Mouse (Mus musculus) heart, embryonic 10.5 days (tissue): ENCODE data around the gene Entpd6. TPM values are rescaled to one million over a fixed set of nuclear protein-coding genes. Genes with fewer than 3 reads are reported as not detected.

ENCODE experiments used
- DNase-seq: peaks from one replicate; pipeline ENCODE4 v3.0.0-alpha.2; 2017; ENCODE audit warnings: low spot score
- H3K27ac ChIP-seq: fragments of 300-500 bp; sonication (generic); 2 replicates; pipeline ENCODE4 v1.5.1; 2016; ENCODE audit warnings: mild to moderate bottlenecking
- H3K27me3 ChIP-seq: fragments of 300-500 bp; sonication (generic); 2 replicates; pipeline ENCODE4 v1.6.1; 2016; ENCODE audit warnings: mild to moderate bottlenecking; ENCODE audit not compliant: poor library complexity, insufficient read depth, severe bottlenecking
- H3K36me3 ChIP-seq: fragments of 300-500 bp; sonication (generic); 2 replicates; pipeline ENCODE4 v1.6.1; 2016; ENCODE audit warnings: mild to moderate bottlenecking, moderate library complexity
- H3K4me1 ChIP-seq: fragments of 300-500 bp; sonication (generic); 2 replicates; pipeline ENCODE4 v1.6.1; 2016; ENCODE audit warnings: mild to moderate bottlenecking
- H3K4me3 ChIP-seq: fragments of 300-500 bp; sonication (generic); 2 replicates; pipeline ENCODE4 v1.5.1; 2016; ENCODE audit warnings: mild to moderate bottlenecking, moderate library complexity
- H3K9me3 ChIP-seq: fragments of 300-500 bp; sonication (generic); 2 replicates; pipeline ENCODE4 v1.6.1; 2016; ENCODE audit warnings: mild to moderate bottlenecking, moderate library complexity
- WGBS: fragments of 180-500 bp; shearing (Covaris S2); methylation state at CpG from one replicate; pipeline ENCODE4 v1.1.7; 2016; 5-methylcytosine and 5-hydroxymethylcytosine counted together
- polyA plus RNA-seq: library from polyadenylated mRNA; unstranded; fragments of >200 nt; fragmentation: Nextera tagmentation; extraction: Ambion mirVana; gene quantifications from 2 replicates; pipeline ENCODE4 v1.2.1, GENCODE M21; 2016

The Entpd6 gene
- polyA plus RNA-seq, 1 experiment from 2014 or later, result 29.5 TPM

DNA sequence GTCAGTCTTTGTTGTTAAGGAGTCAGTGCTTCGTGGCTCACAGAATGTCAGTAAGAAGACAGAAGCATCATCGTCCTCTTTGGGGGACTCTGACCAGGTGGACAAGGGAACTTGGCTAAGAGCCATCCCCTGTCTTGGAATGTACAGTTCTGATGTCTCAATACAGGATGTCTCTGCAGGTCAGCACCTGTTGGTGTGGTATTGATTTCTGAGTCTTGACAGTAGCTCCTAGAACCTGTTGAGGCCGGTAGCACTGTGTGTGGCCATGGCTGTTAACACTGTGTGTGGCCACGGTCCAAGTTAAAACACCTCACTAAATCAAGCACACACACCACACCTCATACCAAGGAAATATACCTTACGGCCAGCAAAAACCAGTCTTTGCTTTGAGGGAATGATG is 51.8 kb downstream of the Entpd6 start:
- Histone ChIP-seq H3K9me3 (no peaks in the 10 kb centered on the region), H3K4me1 (no peaks in the 10 kb centered on the region), H3K36me3 (peaks cover 87% of the 10 kb centered on the region), H3K4me3 (no peak overlapping the region), H3K27ac (no peak overlapping the region), H3K27me3 (no peaks in the 10 kb centered on the region)
- DNase-seq, result no peak
- 90% methylated on average over 5 of the region's 5 CpGs for WGBS

DNA sequence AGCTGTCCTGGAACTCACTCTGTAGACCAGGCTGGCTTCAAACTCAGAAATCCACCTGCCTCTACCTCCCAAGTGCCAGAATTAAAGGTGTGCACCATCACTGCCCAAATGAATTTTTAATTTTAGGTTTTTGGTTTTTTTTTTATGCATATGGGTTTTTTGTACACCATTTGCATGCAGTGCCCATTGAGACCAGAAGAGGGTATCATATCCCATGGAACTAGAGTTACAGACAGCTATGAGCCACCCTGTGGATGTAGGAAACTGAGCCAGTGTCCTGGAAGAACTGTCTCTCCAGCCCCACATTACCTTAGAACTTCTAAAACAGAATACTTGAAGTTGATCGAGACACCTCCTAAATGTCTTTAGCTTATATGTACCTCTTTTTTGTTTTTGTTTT is 54.2 kb downstream of the Entpd6 start:
- WGBS, result 85% methylated on average over 1 of the region's 1 CpGs
- H3K4me1 ChIP-seq, result no peaks in the 10 kb centered on the region
- no peak overlapping the region for H3K4me3 ChIP-seq
- H3K27ac ChIP-seq, result no peak overlapping the region
- no peaks in the 10 kb centered on the region for H3K9me3 ChIP-seq
- no peak for DNase-seq
- peaks cover 92% of the 10 kb centered on the region for H3K36me3 ChIP-seq
- no peaks in the 10 kb centered on the region for H3K27me3 ChIP-seq

DNA sequence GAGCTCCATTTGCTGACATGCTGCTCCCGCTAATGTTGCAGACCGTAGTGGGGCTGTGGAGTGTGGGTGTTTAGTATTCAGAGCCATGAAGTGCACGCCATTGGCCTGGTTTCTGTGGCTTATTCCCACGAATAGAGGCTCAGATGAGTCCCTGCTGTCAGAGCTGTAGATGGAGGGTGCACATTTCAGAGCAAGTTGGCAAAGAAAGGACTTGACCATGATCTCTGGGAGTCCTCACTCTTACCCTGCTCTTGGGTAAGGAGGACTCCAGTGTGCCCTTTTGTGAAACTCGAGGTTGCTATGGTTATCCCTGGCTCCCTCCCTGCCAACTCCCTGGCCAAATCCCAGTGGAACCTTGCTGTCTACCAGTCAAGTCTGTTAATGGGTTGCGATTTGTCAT is 59.5 kb downstream of the Entpd6 start:
- DNase-seq, result no peak
- Histone ChIP-seq H3K27ac (no peak overlapping the region), H3K4me3 (no peak overlapping the region), H3K9me3 (no peaks in the 10 kb centered on the region), H3K36me3 (peaks cover 99% of the 10 kb centered on the region), H3K27me3 (no peaks in the 10 kb centered on the region), H3K4me1 (no peaks in the 10 kb centered on the region)
- 81% methylated on average over 6 of the region's 6 CpGs for WGBS

DNA sequence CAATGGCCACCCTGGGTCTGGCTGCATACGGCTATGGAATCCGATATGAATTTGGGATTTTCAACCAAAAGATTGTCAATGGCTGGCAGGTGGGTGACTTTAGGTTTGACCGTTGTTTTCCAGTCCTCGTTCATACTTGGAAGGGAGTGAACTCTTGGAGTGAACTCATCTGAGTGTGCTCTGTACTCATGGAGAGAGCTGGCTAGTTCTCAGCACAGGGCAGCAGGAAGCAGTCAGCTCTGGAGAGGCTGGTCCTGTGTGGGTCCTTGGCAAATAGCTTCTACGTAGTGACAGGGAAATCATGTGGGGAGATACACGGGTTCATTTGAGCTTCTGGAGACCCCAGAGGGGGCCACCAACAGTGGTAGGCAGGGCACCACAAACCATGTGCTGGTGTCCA is 60.0 kb downstream of the Entpd6 start:
- H3K36me3 ChIP-seq, result peaks cover 99% of the 10 kb centered on the region
- WGBS, result 92% methylated on average over 6 of the region's 6 CpGs
- H3K27ac ChIP-seq, result no peak overlapping the region
- H3K9me3 ChIP-seq, result no peaks in the 10 kb centered on the region
- no peak for DNase-seq
- H3K27me3 ChIP-seq, result no peaks in the 10 kb centered on the region
- no peak overlapping the region for H3K4me3 ChIP-seq
- H3K4me1 ChIP-seq, result no peaks in the 10 kb centered on the region

DNA sequence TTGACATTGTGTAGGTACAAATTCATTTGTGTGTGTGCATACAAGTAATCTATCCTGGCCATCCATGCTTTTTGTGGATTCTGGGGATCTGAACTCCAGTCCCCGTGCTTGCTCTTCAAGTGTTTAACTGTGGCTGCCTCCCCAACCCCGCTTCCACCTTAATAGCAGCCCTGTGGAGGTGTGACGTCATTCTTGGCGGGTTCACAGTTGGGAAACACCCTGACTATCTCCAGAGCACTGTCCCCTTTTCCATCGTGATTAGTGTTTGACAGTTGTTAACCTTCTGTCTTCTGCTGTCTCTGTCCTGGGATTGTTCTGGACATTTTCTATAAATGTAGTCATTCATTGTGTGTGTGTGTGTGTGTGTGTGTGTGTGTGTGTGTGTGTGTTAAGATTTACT is 61.8 kb downstream of the Entpd6 start:
- WGBS, result 73% methylated on average over 5 of the region's 5 CpGs
- Histone ChIP-seq H3K27ac (no peak overlapping the region), H3K27me3 (no peaks in the 10 kb centered on the region), H3K36me3 (peaks cover 99% of the 10 kb centered on the region), H3K4me1 (no peaks in the 10 kb centered on the region), H3K9me3 (no peaks in the 10 kb centered on the region), H3K4me3 (no peak overlapping the region)
- DNase-seq, result no peak

DNA sequence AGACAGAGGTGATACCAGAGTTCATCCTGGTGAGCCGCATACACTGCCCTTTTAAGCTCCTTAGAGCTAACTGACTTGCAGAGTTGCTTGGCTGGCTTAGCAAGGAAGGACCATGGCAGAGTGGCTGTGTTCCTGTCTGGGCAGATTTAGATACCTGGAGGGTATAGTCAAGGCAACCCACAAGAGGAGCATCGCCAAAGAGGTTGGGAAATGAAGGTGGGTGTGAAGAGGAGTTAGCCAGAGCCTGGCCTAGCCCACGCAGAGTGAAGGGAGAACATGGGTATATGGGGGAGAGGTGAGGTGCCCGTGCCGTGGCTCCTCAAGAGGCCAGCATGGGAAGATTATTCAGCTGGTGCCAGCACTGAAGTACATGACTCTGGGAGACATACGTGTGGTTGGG is 64.0 kb downstream of the Entpd6 start:
- H3K9me3 ChIP-seq, result no peaks in the 10 kb centered on the region
- H3K27me3 ChIP-seq, result no peaks in the 10 kb centered on the region
- H3K4me3 ChIP-seq, result no peak overlapping the region
- peaks cover 100% of the 10 kb centered on the region for H3K36me3 ChIP-seq
- 90% methylated on average over 6 of the region's 6 CpGs for WGBS
- H3K4me1 ChIP-seq, result no peaks in the 10 kb centered on the region
- no peak overlapping the region for H3K27ac ChIP-seq
- no peak for DNase-seq

DNA sequence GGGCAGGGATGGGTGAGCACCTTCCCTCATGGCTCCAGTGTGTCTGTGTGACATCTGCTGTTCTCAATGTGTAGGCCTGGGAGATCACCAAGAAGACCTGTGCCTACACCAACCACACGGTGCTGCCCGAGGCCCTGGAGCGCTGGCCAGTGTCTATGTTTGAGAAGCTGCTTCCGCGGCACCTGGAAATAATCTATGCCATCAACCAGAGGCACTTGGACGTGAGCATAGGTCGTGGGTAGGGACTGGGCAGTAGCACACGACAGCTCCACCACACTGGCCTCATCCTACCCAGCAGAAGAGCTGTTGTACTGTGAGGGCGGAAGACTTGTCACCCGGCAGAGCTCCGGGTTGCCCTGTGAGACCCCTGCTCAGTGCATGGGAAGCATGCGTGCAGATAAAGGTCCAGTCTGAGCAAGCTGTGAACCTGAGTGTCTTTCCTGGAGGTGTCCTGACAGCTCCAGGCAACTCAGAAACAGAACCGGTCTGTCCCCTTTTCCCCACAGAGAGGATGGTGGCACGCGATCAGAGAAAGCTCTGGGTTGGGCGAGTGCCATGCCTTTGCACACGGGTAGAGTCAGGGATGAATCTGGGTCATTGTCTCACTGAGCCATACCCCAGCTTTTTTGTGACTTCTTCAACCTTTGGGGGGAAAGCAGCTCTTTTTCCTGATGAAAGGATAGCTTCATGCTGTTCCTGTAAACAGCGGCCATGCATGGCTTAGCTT is 68.0 kb downstream of the Entpd6 start:
- Histone ChIP-seq H3K4me3 (no peak overlapping the region), H3K27ac (no peak overlapping the region), H3K9me3 (no peaks in the 10 kb centered on the region), H3K27me3 (no peaks in the 10 kb centered on the region), H3K4me1 (no peaks in the 10 kb centered on the region), H3K36me3 (peaks cover 98% of the 10 kb centered on the region)
- 92% methylated on average over 18 of the region's 18 CpGs for WGBS
- DNase-seq, result no peak

DNA sequence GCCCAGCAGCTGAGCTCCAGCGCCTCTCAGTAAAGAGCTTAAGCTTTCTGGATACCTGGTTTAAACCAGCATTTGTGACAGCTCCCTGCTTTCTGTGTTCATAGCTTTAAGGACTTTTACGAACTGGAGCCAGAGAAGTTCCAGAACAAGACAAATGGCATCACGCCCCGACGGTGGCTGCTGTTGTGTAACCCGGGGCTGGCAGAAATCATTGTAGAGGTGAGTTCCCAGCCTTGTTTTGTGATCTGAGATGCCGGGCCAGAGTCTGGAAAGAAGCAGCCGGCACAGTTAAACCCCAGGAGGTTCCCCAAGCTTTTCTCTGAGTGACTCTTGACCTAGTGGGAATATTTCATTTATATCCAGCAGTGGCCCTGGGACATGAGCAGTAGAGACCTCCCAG is 69.9 kb downstream of the Entpd6 start:
- no peaks in the 10 kb centered on the region for H3K27me3 ChIP-seq
- no peak overlapping the region for H3K27ac ChIP-seq
- peaks cover 97% of the 10 kb centered on the region for H3K36me3 ChIP-seq
- WGBS, result 85% methylated on average over 8 of the region's 8 CpGs
- no peaks in the 10 kb centered on the region for H3K4me1 ChIP-seq
- no peaks in the 10 kb centered on the region for H3K9me3 ChIP-seq
- no peak for DNase-seq
- H3K4me3 ChIP-seq, result no peak overlapping the region

DNA sequence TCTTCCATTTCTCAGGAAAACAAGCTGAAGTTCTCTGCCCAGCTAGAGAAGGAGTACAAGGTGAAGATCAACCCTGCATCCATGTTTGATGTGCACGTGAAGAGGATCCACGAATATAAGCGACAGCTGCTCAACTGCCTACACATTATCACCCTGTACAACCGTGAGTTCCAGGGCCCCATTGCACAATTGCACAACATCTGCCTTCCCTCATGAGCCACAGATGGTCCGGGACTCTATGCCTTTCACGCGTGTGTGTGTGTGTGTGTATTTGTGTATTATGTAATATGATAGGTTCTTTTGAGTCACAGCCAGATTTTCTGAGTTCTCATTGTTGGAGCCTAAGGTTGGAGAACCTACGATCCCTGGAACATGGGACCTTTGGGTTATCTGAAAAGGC is 71.9 kb downstream of the Entpd6 start:
- WGBS, result 91% methylated on average over 8 of the region's 8 CpGs
- H3K4me1 ChIP-seq, result no peaks in the 10 kb centered on the region
- peaks cover 97% of the 10 kb centered on the region for H3K36me3 ChIP-seq
- H3K27me3 ChIP-seq, result no peaks in the 10 kb centered on the region
- DNase-seq, result no peak
- H3K9me3 ChIP-seq, result no peaks in the 10 kb centered on the region
- H3K4me3 ChIP-seq, result no peak overlapping the region
- H3K27ac ChIP-seq, result no peak overlapping the region

Other genes starting within 250 kb of the Entpd6 start
- gene Cst7, start 178.6 kb upstream of the Entpd6 start, polyA plus RNA-seq, result 0.15 and 0.58 TPM in 2 replicates
- gene Apmap, start 140.5 kb upstream of the Entpd6 start, polyA plus RNA-seq, result 32.8 and 34.2 TPM in 2 replicates
- 17.2 and 19.2 TPM in 2 replicates for gene Acss1, start 80.5 kb upstream of the Entpd6 start, polyA plus RNA-seq
- gene Vsx1, start 59.7 kb upstream of the Entpd6 start, polyA plus RNA-seq, result not detected in 2 replicates
- gene Pygb, start 37.7 kb downstream of the Entpd6 start, polyA plus RNA-seq, result 112 and 182 TPM in 2 replicates
- gene Abhd12, start 155.7 kb downstream of the Entpd6 start, polyA plus RNA-seq, result 53.7 and 54.8 TPM in 2 replicates
- gene Gins1, start 156.4 kb downstream of the Entpd6 start, polyA plus RNA-seq, result 38.0 and 57.1 TPM in 2 replicates